Mouse (Mus musculus) midbrain, embryonic 15.5 days (tissue): ENCODE measurements around the gene D430041D05Rik. TPM values are rescaled to one million over a fixed set of nuclear protein-coding genes. Genes with fewer than 3 reads are reported as not detected.

Source experiments
- ATAC-seq: fragments of 200-750 bp; cut with Nextera tagmentation; replicated peaks from 2 replicates; pipeline ENCODE4 v1.8.0; 2017; ENCODE audit warnings: moderate TSS enrichment
- H3K27ac ChIP-seq: fragments of 300-500 bp; sonication (generic); 2 replicates; pipeline ENCODE4 v1.5.1; 2015; ENCODE audit warnings: mild to moderate bottlenecking, inconsistent platforms
- H3K27me3 ChIP-seq: fragments of 300-500 bp; sonication (generic); replicated peaks from 2 replicates; pipeline ENCODE4 v1.6.1; 2015; ENCODE audit warnings: inconsistent platforms
- H3K36me3 ChIP-seq: fragments of 300-500 bp; sonication (generic); replicated peaks from 2 replicates; pipeline ENCODE4 v1.6.1; 2015; ENCODE audit warnings: inconsistent platforms
- H3K4me1 ChIP-seq: fragments of 300-500 bp; sonication (generic); 2 replicates; pipeline ENCODE4 v1.6.1; 2015; ENCODE audit warnings: inconsistent platforms
- H3K4me2 ChIP-seq: fragments of 300-500 bp; sonication (generic); 2 replicates; pipeline ENCODE4 v1.6.1; 2015; ENCODE audit warnings: inconsistent platforms, mild to moderate bottlenecking, moderate library complexity
- H3K4me3 ChIP-seq: fragments of 300-500 bp; sonication (generic); 2 replicates; pipeline ENCODE4 v1.5.1; 2015; ENCODE audit warnings: mild to moderate bottlenecking, inconsistent platforms
- H3K9ac ChIP-seq: fragments of 300-500 bp; sonication (generic); 2 replicates; pipeline ENCODE4 v1.6.1; 2015; ENCODE audit warnings: mild to moderate bottlenecking, inconsistent platforms
- H3K9me3 ChIP-seq: fragments of 300-500 bp; sonication (generic); 2 replicates; pipeline ENCODE4 v1.6.1; 2016; ENCODE audit warnings: inconsistent platforms
- WGBS: fragments of 180-500 bp; shearing (Covaris S2); methylation state at CpG from one replicate; pipeline ENCODE4 v1.1.7; 2015; ENCODE audit warnings: mixed read lengths; 5-methylcytosine and 5-hydroxymethylcytosine counted together
- polyA plus RNA-seq: library from polyadenylated mRNA; unstranded; fragments of >200 nt; fragmentation: Nextera tagmentation; extraction: Ambion mirVana; gene quantifications from 2 replicates; pipeline ENCODE4 v1.2.1, GENCODE M21; 2015

D430041D05Rik gene
- polyA plus RNA-seq, 1 experiment from 2014 or later, result 11.4 TPM

- Histone ChIP-seq H3K27ac (no peak overlapping the region), H3K4me1 (no peaks in the 10 kb centered on the region), H3K9me3 (no peaks in the 10 kb centered on the region), H3K4me3 (no peak overlapping the region), H3K36me3 (0 out of 2 replicates have a peak, but pooled peaks cover 8% of the 10 kb centered on the region), H3K27me3 (no peaks in the 10 kb centered on the region), H3K9ac (no peak overlapping the region), H3K4me2 (no peak overlapping the region)
- 69% methylated on average over 3 of the region's 3 CpGs for WGBS
- ATAC-seq, result no peak
Observed at GRCm38 (mm10) chr2:104200211-104200610, 210.6 kb downstream of the D430041D05Rik start.

- H3K36me3 ChIP-seq, result no peaks in the 10 kb centered on the region
- no peaks in the 10 kb centered on the region for H3K27me3 ChIP-seq
- no peak overlapping the region for H3K4me2 ChIP-seq
- ATAC-seq, result no peak
- H3K9ac ChIP-seq, result no peak overlapping the region
- WGBS, result 86% methylated on average over 6 of the region's 6 CpGs
- no peak overlapping the region for H3K4me3 ChIP-seq
- no peaks in the 10 kb centered on the region for H3K9me3 ChIP-seq
- no peak overlapping the region for H3K27ac ChIP-seq
- H3K4me1 ChIP-seq, result no peaks in the 10 kb centered on the region
Observed at GRCm38 (mm10) chr2:104198186-104198585, 212.6 kb downstream of the D430041D05Rik start.

- Histone ChIP-seq H3K9ac (no peak overlapping the region), H3K4me3 (no peak overlapping the region), H3K4me2 (no peak overlapping the region), H3K9me3 (no peaks in the 10 kb centered on the region), H3K4me1 (no peaks in the 10 kb centered on the region), H3K27me3 (no peaks in the 10 kb centered on the region), H3K36me3 (no peaks in the 10 kb centered on the region), H3K27ac (no peak overlapping the region)
- WGBS, result 47% methylated on average over 3 of the region's 3 CpGs
- no peak for ATAC-seq
Observed at GRCm38 (mm10) chr2:104197281-104197680, 213.5 kb downstream of the D430041D05Rik start.

- Histone ChIP-seq H3K4me2 (no peak overlapping the region), H3K9ac (no peak overlapping the region), H3K27ac (no peak overlapping the region), H3K9me3 (no peaks in the 10 kb centered on the region), H3K4me1 (no peaks in the 10 kb centered on the region), H3K4me3 (no peak overlapping the region), H3K27me3 (no peaks in the 10 kb centered on the region), H3K36me3 (no peaks in the 10 kb centered on the region)
- no peak for ATAC-seq
- 92% methylated on average over 18 of the region's 18 CpGs for WGBS
Observed at GRCm38 (mm10) chr2:104192401-104193141, 218.2 kb downstream of the D430041D05Rik start.

- Histone ChIP-seq H3K4me1 (no peaks in the 10 kb centered on the region), H3K9me3 (no peaks in the 10 kb centered on the region), H3K4me2 (no peak overlapping the region), H3K27me3 (no peaks in the 10 kb centered on the region), H3K4me3 (no peak overlapping the region), H3K9ac (no peak overlapping the region), H3K27ac (no peak overlapping the region), H3K36me3 (no peaks in the 10 kb centered on the region)
- WGBS, result 83% methylated on average over 2 of the region's 2 CpGs
- ATAC-seq, result no peak
Observed at GRCm38 (mm10) chr2:104191723-104192122, 219.1 kb downstream of the D430041D05Rik start.

- WGBS, result 79% methylated on average over 2 of the region's 2 CpGs
- no peak overlapping the region for H3K4me2 ChIP-seq
- H3K27ac ChIP-seq, result no peak overlapping the region
- H3K9ac ChIP-seq, result no peak overlapping the region
- no peaks in the 10 kb centered on the region for H3K9me3 ChIP-seq
- ATAC-seq, result no peak
- no peaks in the 10 kb centered on the region for H3K4me1 ChIP-seq
- H3K36me3 ChIP-seq, result no peaks in the 10 kb centered on the region
- no peak overlapping the region for H3K4me3 ChIP-seq
- H3K27me3 ChIP-seq, result no peaks in the 10 kb centered on the region
Observed at GRCm38 (mm10) chr2:104188859-104189258, 222.0 kb downstream of the D430041D05Rik start.

GRCm38 (mm10) chr2:104187073-104187472 is 223.7 kb downstream of the D430041D05Rik start:
- no peak overlapping the region for H3K4me3 ChIP-seq
- H3K27me3 ChIP-seq, result no peaks in the 10 kb centered on the region
- no peak for ATAC-seq
- no peaks in the 10 kb centered on the region for H3K36me3 ChIP-seq
- no peak overlapping the region for H3K9ac ChIP-seq
- 71% methylated on average over 3 of the region's 3 CpGs for WGBS
- H3K4me1 ChIP-seq, result no peaks in the 10 kb centered on the region
- no peak overlapping the region for H3K4me2 ChIP-seq
- H3K27ac ChIP-seq, result no peak overlapping the region
- no peaks in the 10 kb centered on the region for H3K9me3 ChIP-seq

- Histone ChIP-seq H3K9me3 (no peaks in the 10 kb centered on the region), H3K36me3 (no peaks in the 10 kb centered on the region), H3K27me3 (no peaks in the 10 kb centered on the region), H3K9ac (no peak overlapping the region), H3K4me2 (no peak overlapping the region), H3K27ac (no peak overlapping the region), H3K4me3 (no peak overlapping the region), H3K4me1 (no peaks in the 10 kb centered on the region)
- 91% methylated on average over 5 of the region's 5 CpGs for WGBS
- no peak for ATAC-seq
Observed at GRCm38 (mm10) chr2:104185616-104186015, 225.2 kb downstream of the D430041D05Rik start.

- no peaks in the 10 kb centered on the region for H3K36me3 ChIP-seq
- H3K4me1 ChIP-seq, result no peaks in the 10 kb centered on the region
- H3K9ac ChIP-seq, result no peak overlapping the region
- no peak overlapping the region for H3K4me2 ChIP-seq
- ATAC-seq, result no peak
- no peak overlapping the region for H3K4me3 ChIP-seq
- WGBS, result 77% methylated on average over 4 of the region's 4 CpGs
- H3K9me3 ChIP-seq, result no peaks in the 10 kb centered on the region
- no peaks in the 10 kb centered on the region for H3K27me3 ChIP-seq
- no peak overlapping the region for H3K27ac ChIP-seq
Observed at GRCm38 (mm10) chr2:104184296-104184695, 226.5 kb downstream of the D430041D05Rik start.

- no peak overlapping the region for H3K27ac ChIP-seq
- no peaks in the 10 kb centered on the region for H3K36me3 ChIP-seq
- WGBS, result 81% methylated on average over 5 of the region's 5 CpGs
- H3K4me2 ChIP-seq, result no peak overlapping the region
- no peaks in the 10 kb centered on the region for H3K4me1 ChIP-seq
- H3K9me3 ChIP-seq, result no peaks in the 10 kb centered on the region
- H3K27me3 ChIP-seq, result no peaks in the 10 kb centered on the region
- no peak for ATAC-seq
- no peak overlapping the region for H3K4me3 ChIP-seq
- no peak overlapping the region for H3K9ac ChIP-seq
Observed at GRCm38 (mm10) chr2:104183246-104183845, 227.5 kb downstream of the D430041D05Rik start.

GRCm38 (mm10) chr2:104179636-104180035 is 231.2 kb downstream of the D430041D05Rik start:
- Histone ChIP-seq H3K4me3 (no peak overlapping the region), H3K4me1 (peaks cover 8% of the 10 kb centered on the region), H3K9ac (no peak overlapping the region), H3K36me3 (no peaks in the 10 kb centered on the region), H3K27ac (no peak overlapping the region), H3K9me3 (no peaks in the 10 kb centered on the region), H3K4me2 (no peak overlapping the region), H3K27me3 (no peaks in the 10 kb centered on the region)
- WGBS, result 83% methylated on average over 8 of the region's 8 CpGs
- ATAC-seq, result no peak

GRCm38 (mm10) chr2:104178251-104178650 is 232.6 kb downstream of the D430041D05Rik start:
- no peak overlapping the region for H3K27ac ChIP-seq
- H3K4me3 ChIP-seq, result no peak overlapping the region
- no peaks in the 10 kb centered on the region for H3K9me3 ChIP-seq
- H3K4me1 ChIP-seq, result peaks cover 8% of the 10 kb centered on the region
- no peak overlapping the region for H3K9ac ChIP-seq
- ATAC-seq, result no peak
- H3K36me3 ChIP-seq, result no peaks in the 10 kb centered on the region
- H3K4me2 ChIP-seq, result no peak overlapping the region
- H3K27me3 ChIP-seq, result no peaks in the 10 kb centered on the region
- 87% methylated on average over 4 of the region's 4 CpGs for WGBS
